Mouse (Mus musculus): ENCODE measurements around the gene Acvr2a. TPM values are rescaled to one million over a fixed set of nuclear protein-coding genes. Genes with fewer than 3 reads are reported as not detected.

The Acvr2a gene
- 46.6 and 51.1 TPM in 2 replicates for polyA plus RNA-seq (2016; fragmentation: Nextera tagmentation; extraction: Ambion mirVana)

- Histone ChIP-seq H3K4me3 (peak within 1 kb of the TSS; percentile 62), H3K4me1 (peaks cover 14% of the 10 kb centered on the region; the same call in 1 of the 2 replicates), H3K4me2 (replicated peaks) (peak within 1 kb of the TSS; percentile 58), H3K27me3 (no peaks in the 10 kb centered on the region), H3K9ac (peak within 1 kb of the TSS; percentile 80), H3K27ac (peak within 1 kb of the TSS; percentile 98), H3K36me3 (no peaks in the 10 kb centered on the region), H3K9me3 (replicated peaks) (no peaks in the 10 kb centered on the region)
- under 1% methylated on average over 71 of the region's 105 CpGs for WGBS
- peak; percentile 92 for ATAC-seq (ENCODE audit: low FRiP score)
Observed at GRCm38 (mm10) chr2:48813371-48814222, at the start of gene Acvr2a. Gene Acvr2a (plus strand): TSS chr2:48814109.

GRCm38 (mm10) chr2:48766513-48766912, 47.4 kb upstream of the Acvr2a start:
- Histone ChIP-seq H3K27me3 (no peaks in the 10 kb centered on the region), H3K4me3 (no peak overlapping the region), H3K27ac (no peak overlapping the region), H3K4me1 (no peaks in the 10 kb centered on the region), H3K9me3 (replicated peaks) (no peaks in the 10 kb centered on the region), H3K4me2 (replicated peaks) (no peak overlapping the region), H3K36me3 (no peaks in the 10 kb centered on the region), H3K9ac (no peak overlapping the region)
- ATAC-seq (ENCODE audit: low FRiP score) = no peak
- WGBS = 94% methylated on average over 5 of the region's 5 CpGs

- no peak overlapping the region for H3K9ac ChIP-seq
- WGBS = 94% methylated on average over 2 of the region's 2 CpGs
- H3K27me3 ChIP-seq = no peaks in the 10 kb centered on the region
- no peak overlapping the region for H3K4me2 ChIP-seq (replicated peaks)
- H3K9me3 ChIP-seq (replicated peaks) = no peaks in the 10 kb centered on the region
- H3K27ac ChIP-seq = no peak overlapping the region
- ATAC-seq (ENCODE audit: low FRiP score) = no peak
- no peak overlapping the region for H3K4me3 ChIP-seq
- no peaks in the 10 kb centered on the region for H3K36me3 ChIP-seq
- no peaks in the 10 kb centered on the region for H3K4me1 ChIP-seq
Observed at GRCm38 (mm10) chr2:48767778-48768177, 46.1 kb upstream of the Acvr2a start.

- no peaks in the 10 kb centered on the region for H3K36me3 ChIP-seq
- H3K4me2 ChIP-seq (replicated peaks) = no peak overlapping the region
- H3K27me3 ChIP-seq = no peaks in the 10 kb centered on the region
- no peak for ATAC-seq (ENCODE audit: low FRiP score)
- H3K4me1 ChIP-seq = no peaks in the 10 kb centered on the region
- no peaks in the 10 kb centered on the region for H3K9me3 ChIP-seq (replicated peaks)
- H3K27ac ChIP-seq = no peak overlapping the region
- no peak overlapping the region for H3K9ac ChIP-seq
- WGBS = 86% methylated on average over 2 of the region's 2 CpGs
- H3K4me3 ChIP-seq = no peak overlapping the region
Observed at GRCm38 (mm10) chr2:48768219-48768618, 45.7 kb upstream of the Acvr2a start.

- Histone ChIP-seq H3K9ac (no peak overlapping the region), H3K27ac (no peak overlapping the region), H3K4me2 (replicated peaks) (no peak overlapping the region), H3K27me3 (no peaks in the 10 kb centered on the region), H3K4me1 (no peaks in the 10 kb centered on the region), H3K9me3 (replicated peaks) (no peaks in the 10 kb centered on the region), H3K4me3 (no peak overlapping the region), H3K36me3 (no peaks in the 10 kb centered on the region)
- 88% methylated on average over 7 of the region's 7 CpGs for WGBS
- no peak for ATAC-seq (ENCODE audit: low FRiP score)
Observed at GRCm38 (mm10) chr2:48770100-48770499, 43.8 kb upstream of the Acvr2a start.

- H3K4me2 ChIP-seq (replicated peaks) = no peak overlapping the region
- no peaks in the 10 kb centered on the region for H3K4me1 ChIP-seq
- no peak overlapping the region for H3K27ac ChIP-seq
- no peak overlapping the region for H3K9ac ChIP-seq
- 82% methylated on average over 3 of the region's 3 CpGs for WGBS
- H3K27me3 ChIP-seq = no peaks in the 10 kb centered on the region
- no peak for ATAC-seq (ENCODE audit: low FRiP score)
- no peak overlapping the region for H3K4me3 ChIP-seq
- H3K36me3 ChIP-seq = no peaks in the 10 kb centered on the region
- H3K9me3 ChIP-seq (replicated peaks) = no peaks in the 10 kb centered on the region
Observed at GRCm38 (mm10) chr2:48770634-48771033, 43.3 kb upstream of the Acvr2a start.

GRCm38 (mm10) chr2:48775281-48775680, 38.6 kb upstream of the Acvr2a start:
- Histone ChIP-seq H3K36me3 (no peaks in the 10 kb centered on the region), H3K27me3 (no peaks in the 10 kb centered on the region), H3K4me3 (no peak overlapping the region), H3K27ac (no peak overlapping the region), H3K4me1 (no peaks in the 10 kb centered on the region), H3K9ac (no peak overlapping the region), H3K9me3 (replicated peaks) (no peaks in the 10 kb centered on the region), H3K4me2 (replicated peaks) (no peak overlapping the region)
- ATAC-seq (ENCODE audit: low FRiP score) = no peak
- WGBS = 92% methylated on average over 3 of the region's 3 CpGs

- 76% methylated on average over 3 of the region's 3 CpGs for WGBS
- no peaks in the 10 kb centered on the region for H3K27me3 ChIP-seq
- no peak overlapping the region for H3K4me2 ChIP-seq (replicated peaks)
- no peaks in the 10 kb centered on the region for H3K4me1 ChIP-seq
- no peak for ATAC-seq (ENCODE audit: low FRiP score)
- no peak overlapping the region for H3K4me3 ChIP-seq
- no peak overlapping the region for H3K9ac ChIP-seq
- H3K27ac ChIP-seq = no peak overlapping the region
- 0 out of 2 replicates have a peak, but pooled peaks cover 4% of the 10 kb centered on the region for H3K9me3 ChIP-seq (replicated peaks)
- no peaks in the 10 kb centered on the region for H3K36me3 ChIP-seq
Observed at GRCm38 (mm10) chr2:48788901-48789300, 25.0 kb upstream of the Acvr2a start.

GRCm38 (mm10) chr2:48814223-48815038, 522 bp downstream of the Acvr2a start:
- no peaks in the 10 kb centered on the region for H3K36me3 ChIP-seq
- peak overlapping the region; percentile 58 for H3K4me2 ChIP-seq (replicated peaks)
- H3K4me3 ChIP-seq = peak overlapping the region; percentile 62
- no peaks in the 10 kb centered on the region for H3K9me3 ChIP-seq (replicated peaks)
- H3K9ac ChIP-seq = peak overlapping the region; percentile 80
- peak; percentile 5; the same call in 1 of the 2 replicates for ATAC-seq (ENCODE audit: low FRiP score)
- no peaks in the 10 kb centered on the region for H3K27me3 ChIP-seq
- H3K27ac ChIP-seq = peak overlapping the region; percentile 98
- H3K4me1 ChIP-seq = peaks cover 14% of the 10 kb centered on the region; the same call in 1 of the 2 replicates
- under 1% methylated on average over 76 of the region's 76 CpGs for WGBS

GRCm38 (mm10) chr2:48815039-48815590, 1.2 kb downstream of the Acvr2a start:
- H3K9ac ChIP-seq = peak overlapping the region; percentile 80
- H3K27ac ChIP-seq = peak overlapping the region; percentile 98
- WGBS = 3% methylated on average over 15 of the region's 15 CpGs
- H3K4me3 ChIP-seq = peak overlapping the region; percentile 62
- no peak for ATAC-seq (ENCODE audit: low FRiP score)
- H3K9me3 ChIP-seq (replicated peaks) = no peaks in the 10 kb centered on the region
- H3K36me3 ChIP-seq = no peaks in the 10 kb centered on the region
- peaks cover 14% of the 10 kb centered on the region; the same call in 1 of the 2 replicates for H3K4me1 ChIP-seq
- peak overlapping the region; percentile 58 for H3K4me2 ChIP-seq (replicated peaks)
- no peaks in the 10 kb centered on the region for H3K27me3 ChIP-seq

- peak overlapping the region; percentile 80 for H3K9ac ChIP-seq
- peak overlapping the region; percentile 58 for H3K4me2 ChIP-seq (replicated peaks)
- peaks cover 14% of the 10 kb centered on the region; the same call in 1 of the 2 replicates for H3K4me1 ChIP-seq
- peak overlapping the region; percentile 58 for H3K27ac ChIP-seq
- peak overlapping the region; percentile 62 for H3K4me3 ChIP-seq
- no peaks in the 10 kb centered on the region for H3K27me3 ChIP-seq
- WGBS = 23% methylated on average over 9 of the region's 9 CpGs
- ATAC-seq (ENCODE audit: low FRiP score) = no peak
- H3K9me3 ChIP-seq (replicated peaks) = no peaks in the 10 kb centered on the region
- H3K36me3 ChIP-seq = no peaks in the 10 kb centered on the region
Observed at GRCm38 (mm10) chr2:48816141-48817028, 2.5 kb downstream of the Acvr2a start.
